Mouse (Mus musculus): ENCODE measurements around the gene Dcbld1. TPM values are rescaled to one million over a fixed set of nuclear protein-coding genes. Genes with fewer than 3 reads are reported as not detected.
"Not testable (repeated sequence)": the region's sequence is repeated elsewhere in the genome, so short reads cannot be mapped to it uniquely, and the experiment has no call there.

The Dcbld1 gene
- polyA plus RNA-seq, 1 experiment from 2014 or later = 8.8 TPM

DNA sequence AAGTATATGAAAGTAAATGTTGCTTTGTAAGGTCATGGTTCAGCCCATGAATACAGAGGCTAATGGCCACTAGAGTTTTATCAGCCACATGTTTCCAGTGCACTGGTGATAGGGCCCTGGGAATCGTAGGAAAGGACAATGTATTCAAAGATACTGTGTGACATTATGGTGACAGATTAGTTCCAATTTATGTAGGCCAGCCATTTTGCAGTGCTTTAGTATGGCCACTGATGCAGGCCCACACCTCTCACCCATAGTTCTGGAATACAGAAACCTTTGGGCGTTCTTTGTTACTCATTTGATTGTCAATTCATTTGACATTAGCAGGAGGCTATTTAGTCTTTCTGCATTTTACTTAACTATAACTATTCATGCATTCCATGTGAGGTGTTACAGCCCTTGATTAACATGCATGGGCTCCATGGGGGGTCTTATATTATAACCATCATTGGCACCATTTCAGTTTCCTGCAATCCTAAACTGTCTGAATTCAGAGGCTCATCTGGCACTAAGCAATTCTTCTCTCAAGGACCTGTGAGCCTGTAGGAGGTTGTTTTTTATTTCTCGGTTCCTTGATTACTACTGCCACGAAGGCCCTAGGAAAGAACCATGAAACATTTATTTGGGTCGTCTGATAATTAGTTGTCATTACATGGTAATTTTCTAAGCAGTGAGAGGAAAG lies 54.6 kb downstream of the Dcbld1 start:
- no peak overlapping the region for H3K4me2 ChIP-seq (ENCODE audit: low read depth, low read length)
- H3K4me3 ChIP-seq (ENCODE audit: low read length) = no peak overlapping the region
- no peak overlapping the region for H3K27ac ChIP-seq (ENCODE audit: low read length)
- H3K9ac ChIP-seq (ENCODE audit: low read length) = no peak overlapping the region
- no peak for ATAC-seq (replicated peaks; ENCODE audit: extremely low read depth, insufficient read depth, low FRiP score)
- 76% methylated on average over 5 of the region's 5 CpGs for WGBS
- no peaks in the 10 kb centered on the region for H3K27me3 ChIP-seq (ENCODE audit: control insufficient read depth, insufficient read depth, low read length)
- no peaks in the 10 kb centered on the region for H3K9me3 ChIP-seq (replicated peaks; ENCODE audit: control insufficient read depth, low read length)
- no peaks in the 10 kb centered on the region for H3K4me1 ChIP-seq (ENCODE audit: control insufficient read depth, insufficient read depth, low read length)
- H3K36me3 ChIP-seq (ENCODE audit: control insufficient read depth, insufficient read depth) = no peaks in the 10 kb centered on the region; the same call in 1 of the 2 replicates

DNA sequence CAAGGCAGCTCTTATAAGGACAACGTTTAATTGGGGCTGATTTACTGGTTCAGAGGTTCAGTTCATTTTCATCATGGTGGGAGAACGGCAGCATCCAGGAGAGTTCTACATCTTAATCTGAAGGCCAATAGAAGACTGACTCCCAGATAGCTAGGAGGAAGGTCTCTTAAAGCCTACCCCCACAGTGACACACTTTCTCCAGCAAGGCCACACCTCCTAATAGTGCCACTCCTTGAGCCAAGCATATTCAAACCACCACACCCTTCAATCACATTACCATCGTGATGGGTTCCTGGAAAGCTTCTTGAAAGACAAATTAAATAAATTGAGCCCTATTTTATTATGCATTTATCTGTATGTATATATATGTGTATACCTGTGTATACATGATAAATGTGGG lies 55.8 kb downstream of the Dcbld1 start:
- Histone ChIP-seq H3K4me3 (ENCODE audit: low read length) (no peak overlapping the region), H3K27ac (ENCODE audit: low read length) (no peak overlapping the region), H3K27me3 (ENCODE audit: control insufficient read depth, insufficient read depth, low read length) (no peaks in the 10 kb centered on the region), H3K36me3 (ENCODE audit: control insufficient read depth, insufficient read depth) (no peaks in the 10 kb centered on the region; the same call in 1 of the 2 replicates), H3K4me2 (ENCODE audit: low read depth, low read length) (no peak overlapping the region), H3K9me3 (replicated peaks; ENCODE audit: control insufficient read depth, low read length) (no peaks in the 10 kb centered on the region), H3K9ac (ENCODE audit: low read length) (no peak overlapping the region), H3K4me1 (ENCODE audit: control insufficient read depth, insufficient read depth, low read length) (no peaks in the 10 kb centered on the region)
- ATAC-seq (replicated peaks; ENCODE audit: extremely low read depth, insufficient read depth, low FRiP score) = no peak
- 83% methylated on average over 3 of the region's 3 CpGs for WGBS

DNA sequence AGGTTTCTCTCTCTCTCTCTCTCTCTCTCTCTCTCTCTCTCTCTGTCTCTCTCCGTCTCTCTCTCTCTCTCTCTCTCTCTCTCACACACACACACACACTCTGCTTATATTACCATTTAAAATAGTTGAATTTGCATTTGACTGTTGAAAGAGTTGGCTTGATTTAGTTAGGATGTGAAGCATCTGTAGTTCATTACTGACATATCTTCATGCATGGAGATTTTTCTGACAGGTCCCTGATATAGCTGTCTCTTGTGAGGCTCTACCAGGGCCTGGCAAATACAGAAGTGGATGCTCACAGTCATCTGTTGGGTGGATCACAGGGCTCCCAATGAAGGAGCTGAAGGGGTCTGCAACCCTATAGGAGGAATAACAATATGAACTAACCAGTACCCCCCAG lies 59.0 kb downstream of the Dcbld1 start:
- not testable (repeated sequence) for H3K4me1 ChIP-seq (ENCODE audit: control insufficient read depth, insufficient read depth, low read length); H3K4me2 ChIP-seq (ENCODE audit: low read depth, low read length); H3K27ac ChIP-seq (ENCODE audit: low read length); ATAC-seq (replicated peaks; ENCODE audit: extremely low read depth, insufficient read depth, low FRiP score); H3K36me3 ChIP-seq (ENCODE audit: control insufficient read depth, insufficient read depth); H3K27me3 ChIP-seq (ENCODE audit: control insufficient read depth, insufficient read depth, low read length); H3K4me3 ChIP-seq (ENCODE audit: low read length); H3K9me3 ChIP-seq (replicated peaks; ENCODE audit: control insufficient read depth, low read length); H3K9ac ChIP-seq (ENCODE audit: low read length)
- 67% methylated on average over 1 of the region's 1 CpGs for WGBS

DNA sequence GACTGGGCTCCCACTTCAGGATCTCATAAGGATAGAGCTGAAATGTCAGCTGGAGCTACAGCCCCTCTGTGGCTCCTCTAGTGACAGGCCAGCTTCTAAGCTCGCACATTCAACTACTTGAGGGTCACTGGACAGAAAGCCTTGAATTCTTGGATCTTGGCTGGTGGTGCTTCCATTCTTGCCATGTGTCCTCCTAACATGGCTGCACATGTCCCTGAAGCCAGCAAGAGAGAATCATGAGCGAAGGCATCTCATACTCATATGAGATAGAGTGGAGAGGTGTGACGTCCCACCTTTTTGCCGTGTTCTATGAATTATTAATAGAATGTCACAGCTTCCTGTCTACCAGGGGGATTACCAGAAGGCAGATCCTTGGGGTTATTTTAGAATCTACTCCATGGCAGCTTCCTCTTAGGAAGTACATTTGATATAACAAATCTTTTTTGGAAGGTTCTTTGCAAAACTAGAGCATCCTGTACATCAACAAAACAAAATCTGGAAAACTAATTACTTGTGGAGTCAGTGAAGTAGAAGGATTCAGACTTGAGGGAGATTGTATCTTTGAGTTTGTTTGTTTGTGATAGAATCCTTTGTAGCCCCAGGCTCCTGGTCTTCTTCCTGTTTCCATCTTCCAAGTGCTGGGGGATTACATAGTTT lies 60.6 kb downstream of the Dcbld1 start:
- no peaks in the 10 kb centered on the region for H3K27me3 ChIP-seq (ENCODE audit: control insufficient read depth, insufficient read depth, low read length)
- WGBS = 59% methylated on average over 4 of the region's 4 CpGs
- H3K4me3 ChIP-seq (ENCODE audit: low read length) = no peak overlapping the region
- no peaks in the 10 kb centered on the region for H3K9me3 ChIP-seq (replicated peaks; ENCODE audit: control insufficient read depth, low read length)
- H3K36me3 ChIP-seq (ENCODE audit: control insufficient read depth, insufficient read depth) = no peaks in the 10 kb centered on the region
- ATAC-seq (replicated peaks; ENCODE audit: extremely low read depth, insufficient read depth, low FRiP score) = no peak
- H3K9ac ChIP-seq (ENCODE audit: low read length) = no peak overlapping the region
- 0 out of 2 replicates have a peak overlapping the region, but pooled peaks have one; percentile 3 for H3K27ac ChIP-seq (ENCODE audit: low read length)
- no peaks in the 10 kb centered on the region for H3K4me1 ChIP-seq (ENCODE audit: control insufficient read depth, insufficient read depth, low read length)
- no peak overlapping the region for H3K4me2 ChIP-seq (ENCODE audit: low read depth, low read length)

DNA sequence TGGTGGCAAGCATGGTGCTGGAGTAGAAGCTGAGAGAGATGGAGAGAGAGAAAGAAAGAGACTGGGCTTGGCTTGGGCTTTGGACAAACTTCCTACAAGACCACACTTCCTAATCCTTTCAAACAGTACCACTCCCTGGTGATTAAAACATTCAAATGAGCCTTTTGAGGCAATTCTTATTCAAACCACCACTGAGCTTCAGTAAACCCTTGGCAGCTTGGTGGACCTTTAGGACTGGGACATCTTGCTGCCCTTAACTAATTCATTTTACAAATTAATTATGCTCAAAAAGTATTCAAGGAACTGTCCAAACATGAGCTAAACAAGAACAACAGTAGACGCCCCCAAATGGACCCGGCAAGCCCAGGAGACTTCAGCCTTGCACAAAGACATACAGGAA lies 62.5 kb downstream of the Dcbld1 start:
- no peaks in the 10 kb centered on the region for H3K4me1 ChIP-seq (ENCODE audit: control insufficient read depth, insufficient read depth, low read length)
- H3K4me3 ChIP-seq (ENCODE audit: low read length) = no peak overlapping the region
- no peak overlapping the region for H3K4me2 ChIP-seq (ENCODE audit: low read depth, low read length)
- H3K36me3 ChIP-seq (ENCODE audit: control insufficient read depth, insufficient read depth) = no peaks in the 10 kb centered on the region
- no peak for ATAC-seq (replicated peaks; ENCODE audit: extremely low read depth, insufficient read depth, low FRiP score)
- no peak overlapping the region for H3K9ac ChIP-seq (ENCODE audit: low read length)
- WGBS = 77% methylated on average over 2 of the region's 2 CpGs
- no peak overlapping the region for H3K27ac ChIP-seq (ENCODE audit: low read length)
- H3K9me3 ChIP-seq (replicated peaks; ENCODE audit: control insufficient read depth, low read length) = no peaks in the 10 kb centered on the region
- no peaks in the 10 kb centered on the region for H3K27me3 ChIP-seq (ENCODE audit: control insufficient read depth, insufficient read depth, low read length)

DNA sequence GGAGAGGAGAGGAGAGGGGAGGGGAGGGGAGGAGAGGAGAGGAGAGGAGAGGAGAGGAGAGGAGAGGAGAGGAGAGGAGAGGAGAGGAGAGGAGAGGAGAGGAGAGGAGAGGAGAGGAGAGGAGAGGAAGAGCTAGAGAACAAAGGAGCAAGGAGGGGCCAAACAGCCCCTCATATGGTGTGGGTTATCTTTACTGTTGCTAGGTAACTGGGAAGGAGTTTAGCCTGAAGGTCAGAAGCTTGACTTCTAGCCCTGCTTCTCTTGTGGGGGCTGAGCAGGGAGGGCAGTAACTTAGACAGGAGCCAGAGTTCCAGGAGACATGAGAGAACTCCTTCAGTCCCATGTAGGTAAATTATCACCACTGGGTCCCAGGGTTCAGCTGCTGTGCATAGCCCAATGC lies 65.1 kb downstream of the Dcbld1 start:
- not testable (repeated sequence) for H3K4me3 ChIP-seq (ENCODE audit: low read length); H3K27ac ChIP-seq (ENCODE audit: low read length); H3K4me2 ChIP-seq (ENCODE audit: low read depth, low read length); H3K4me1 ChIP-seq (ENCODE audit: control insufficient read depth, insufficient read depth, low read length); H3K9ac ChIP-seq (ENCODE audit: low read length); H3K27me3 ChIP-seq (ENCODE audit: control insufficient read depth, insufficient read depth, low read length); H3K9me3 ChIP-seq (replicated peaks; ENCODE audit: control insufficient read depth, low read length); ATAC-seq (replicated peaks; ENCODE audit: extremely low read depth, insufficient read depth, low FRiP score); H3K36me3 ChIP-seq (ENCODE audit: control insufficient read depth, insufficient read depth)

DNA sequence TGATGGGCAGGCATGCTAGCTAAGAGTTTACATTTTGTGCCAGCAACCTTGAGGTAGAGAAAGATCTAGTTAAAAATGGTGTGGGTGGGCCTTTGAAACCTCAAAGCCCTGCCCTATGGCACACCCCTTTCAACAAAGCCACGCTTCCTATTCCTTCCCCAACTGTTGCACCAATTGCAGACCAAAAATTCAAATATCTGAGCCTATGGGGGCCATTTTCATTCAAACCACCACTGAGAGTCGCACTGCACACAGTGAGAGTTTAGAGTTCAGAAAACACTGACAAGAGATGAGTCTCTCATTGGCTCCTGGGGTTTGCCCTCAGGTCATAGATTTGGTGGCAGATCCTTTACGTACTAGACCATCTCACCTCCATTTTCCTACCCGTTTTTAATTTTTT lies 68.3 kb downstream of the Dcbld1 start:
- no peaks in the 10 kb centered on the region; the same call in 1 of the 2 replicates for H3K36me3 ChIP-seq (ENCODE audit: control insufficient read depth, insufficient read depth)
- ATAC-seq (replicated peaks; ENCODE audit: extremely low read depth, insufficient read depth, low FRiP score) = no peak
- H3K9me3 ChIP-seq (replicated peaks; ENCODE audit: control insufficient read depth, low read length) = no peaks in the 10 kb centered on the region
- no peaks in the 10 kb centered on the region for H3K27me3 ChIP-seq (ENCODE audit: control insufficient read depth, insufficient read depth, low read length)
- WGBS = 96% methylated on average over 4 of the region's 4 CpGs
- no peaks in the 10 kb centered on the region for H3K4me1 ChIP-seq (ENCODE audit: control insufficient read depth, insufficient read depth, low read length)
- no peak overlapping the region for H3K27ac ChIP-seq (ENCODE audit: low read length)
- H3K9ac ChIP-seq (ENCODE audit: low read length) = no peak overlapping the region
- no peak overlapping the region for H3K4me2 ChIP-seq (ENCODE audit: low read depth, low read length)
- H3K4me3 ChIP-seq (ENCODE audit: low read length) = no peak overlapping the region

DNA sequence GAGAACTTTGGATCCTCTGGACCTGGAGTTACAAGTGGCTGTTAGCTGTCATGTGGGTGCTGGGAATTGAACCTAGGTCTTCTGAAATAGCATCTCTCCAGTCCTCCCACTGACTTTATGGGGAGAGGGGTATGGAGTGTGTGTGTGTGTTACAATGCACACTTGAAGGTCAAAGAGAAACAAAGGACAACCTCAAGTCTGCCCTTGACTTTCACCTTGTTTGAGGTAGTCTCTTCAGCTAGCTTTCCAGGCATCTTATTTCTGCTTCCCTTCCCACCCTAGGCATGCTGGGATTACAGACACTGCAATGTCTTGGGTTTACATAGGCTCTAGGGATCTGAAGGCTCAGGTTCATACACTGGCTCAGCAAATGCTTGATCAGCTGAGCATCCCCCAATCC lies 68.9 kb downstream of the Dcbld1 start:
- no peaks in the 10 kb centered on the region; the same call in 1 of the 2 replicates for H3K36me3 ChIP-seq (ENCODE audit: control insufficient read depth, insufficient read depth)
- H3K4me1 ChIP-seq (ENCODE audit: control insufficient read depth, insufficient read depth, low read length) = no peaks in the 10 kb centered on the region
- no peaks in the 10 kb centered on the region for H3K9me3 ChIP-seq (replicated peaks; ENCODE audit: control insufficient read depth, low read length)
- no peak for ATAC-seq (replicated peaks; ENCODE audit: extremely low read depth, insufficient read depth, low FRiP score)
- H3K4me2 ChIP-seq (ENCODE audit: low read depth, low read length) = no peak overlapping the region
- no peak overlapping the region for H3K9ac ChIP-seq (ENCODE audit: low read length)
- no peak overlapping the region for H3K27ac ChIP-seq (ENCODE audit: low read length)
- H3K27me3 ChIP-seq (ENCODE audit: control insufficient read depth, insufficient read depth, low read length) = no peaks in the 10 kb centered on the region
- no peak overlapping the region for H3K4me3 ChIP-seq (ENCODE audit: low read length)

DNA sequence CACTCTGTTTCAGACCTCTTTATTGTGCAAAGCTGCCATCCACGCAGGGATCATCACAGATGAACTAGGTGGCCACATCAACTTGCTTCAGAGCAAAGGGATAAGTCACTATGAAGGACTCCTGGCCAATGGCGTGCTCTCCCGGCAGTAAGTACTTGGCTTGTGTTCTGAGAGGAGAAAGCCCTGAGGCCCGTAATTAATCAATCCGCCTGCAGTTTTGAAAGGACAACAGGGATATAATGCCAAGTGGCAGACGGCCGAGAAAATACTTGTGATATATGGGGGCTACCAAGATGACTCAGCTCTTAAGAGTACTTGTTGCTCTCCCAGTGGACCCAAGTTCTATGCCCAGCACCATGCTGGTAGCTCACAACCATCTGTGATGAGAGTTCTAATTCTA lies 71.2 kb downstream of the Dcbld1 start:
- Histone ChIP-seq H3K27ac (ENCODE audit: low read length) (no peak overlapping the region), H3K36me3 (ENCODE audit: control insufficient read depth, insufficient read depth) (no peaks in the 10 kb centered on the region; the same call in 1 of the 2 replicates), H3K27me3 (ENCODE audit: control insufficient read depth, insufficient read depth, low read length) (no peaks in the 10 kb centered on the region), H3K9me3 (replicated peaks; ENCODE audit: control insufficient read depth, low read length) (no peaks in the 10 kb centered on the region), H3K4me2 (ENCODE audit: low read depth, low read length) (no peak overlapping the region), H3K9ac (ENCODE audit: low read length) (no peak overlapping the region), H3K4me3 (ENCODE audit: low read length) (no peak overlapping the region), H3K4me1 (ENCODE audit: control insufficient read depth, insufficient read depth, low read length) (no peaks in the 10 kb centered on the region)
- 77% methylated on average over 7 of the region's 7 CpGs for WGBS
- ATAC-seq (replicated peaks; ENCODE audit: extremely low read depth, insufficient read depth, low FRiP score) = no peak
